25 mouse cellular contexts compared by ENCODE assay signal in genomic region chr2:57411551-57411950, GRCm38 (mm10).
"Had no signal": no experiment of that assay in that cellular context is flagged by ENCODE, and none has a peak within 500 bp of the region (broad histone marks: within the 10 kb centered on the region; RNA-seq: fewer than 3 reads in every experiment).

No protein-coding gene starts in this region.

- H3K4me2 ChIP-seq: embryonic facial prominence, embryonic 12.5 days; embryonic facial prominence, embryonic 13.5 days; embryonic facial prominence, embryonic 15.5 days; forebrain, embryonic 12.5 days; forebrain, embryonic 13.5 days; forebrain, embryonic 15.5 days had no signal

- H3K27me3 ChIP-seq: embryonic facial prominence, embryonic 12.5 days; embryonic facial prominence, embryonic 13.5 days; embryonic facial prominence, embryonic 15.5 days; forebrain, embryonic 12.5 days; forebrain, embryonic 13.5 days; forebrain, embryonic 15.5 days had no signal

- H3K36me3 ChIP-seq: embryonic facial prominence, embryonic 10.5 days; embryonic facial prominence, embryonic 12.5 days; embryonic facial prominence, embryonic 13.5 days; embryonic facial prominence, embryonic 15.5 days; forebrain, embryonic 10.5 days; forebrain, embryonic 12.5 days; forebrain, embryonic 15.5 days; heart, embryonic 10.5 days had no signal

- H3K27ac ChIP-seq: embryonic facial prominence, embryonic 10.5 days; embryonic facial prominence, embryonic 12.5 days; embryonic facial prominence, embryonic 13.5 days; embryonic facial prominence, embryonic 15.5 days; forebrain, embryonic 10.5 days; forebrain, embryonic 12.5 days; forebrain, embryonic 13.5 days; forebrain, embryonic 15.5 days; gastrocnemius, adult 2 months; heart, adult 2 months; heart, embryonic 10.5 days had no signal

- H3K9ac ChIP-seq: embryonic facial prominence, embryonic 12.5 days; embryonic facial prominence, embryonic 13.5 days; embryonic facial prominence, embryonic 15.5 days; forebrain, embryonic 12.5 days; forebrain, embryonic 13.5 days; forebrain, embryonic 15.5 days; forebrain, postnatal 0 days had no signal

- H3K4me1 ChIP-seq: embryonic facial prominence, embryonic 10.5 days; embryonic facial prominence, embryonic 12.5 days; embryonic facial prominence, embryonic 13.5 days; embryonic facial prominence, embryonic 15.5 days; forebrain, embryonic 12.5 days; heart, embryonic 10.5 days had no signal

- DNase-seq: cerebellum, adult 9-10 months; cerebellum, adult 9-11 months; cerebellum, postnatal 10 days; cerebellum, postnatal 14 days; cerebellum, postnatal 25 days; cerebellum, postnatal 36 days; forebrain, postnatal 0 days; gastrocnemius, adult 2 months; gastrocnemius, postnatal 10 days; gastrocnemius, postnatal 14 days; gastrocnemius, postnatal 25 days; gastrocnemius, postnatal 36 days; heart, adult 11 months; heart, adult 18-20 months; heart, adult 2 months had no signal

- H3K4me3 ChIP-seq: embryonic facial prominence, embryonic 10.5 days; embryonic facial prominence, embryonic 12.5 days; embryonic facial prominence, embryonic 13.5 days; embryonic facial prominence, embryonic 15.5 days; erythroblast, embryonic 14.5 days; forebrain, embryonic 10.5 days; forebrain, embryonic 12.5 days; forebrain, embryonic 13.5 days; forebrain, embryonic 15.5 days; gastrocnemius, adult 2 months; heart, adult 2 months; heart, embryonic 10.5 days had no signal

- H3K9me3 ChIP-seq: embryonic facial prominence, embryonic 10.5 days; embryonic facial prominence, embryonic 12.5 days; embryonic facial prominence, embryonic 13.5 days; embryonic facial prominence, embryonic 15.5 days; forebrain, embryonic 10.5 days; forebrain, embryonic 12.5 days; forebrain, embryonic 13.5 days; forebrain, embryonic 15.5 days; heart, embryonic 10.5 days had no signal
